In the genomic region with DNA sequence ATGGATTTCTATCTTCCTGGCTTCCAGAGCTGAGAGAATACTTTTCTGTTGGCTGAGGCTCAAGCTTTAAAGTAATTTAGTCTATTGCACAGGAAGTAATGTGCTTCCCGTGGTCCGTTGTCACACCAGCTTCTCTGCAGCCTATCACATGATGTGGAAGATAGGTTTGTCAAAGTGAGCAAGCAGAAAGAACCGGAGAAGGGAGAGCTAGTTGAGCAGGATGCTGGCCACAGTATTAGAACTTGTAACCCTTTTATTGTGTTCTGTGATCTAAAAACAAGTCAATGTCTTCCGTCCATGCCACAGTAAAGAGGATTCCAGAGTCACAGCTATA, we compare ENCODE assay signal across 22 mouse cellular contexts. TPM values are rescaled to one million over a fixed set of nuclear protein-coding genes. Genes with fewer than 3 reads are reported as not detected.
DNase-seq lines count a peak whose midpoint lies in the region; ATAC-seq and TF ChIP-seq lines count a peak whose summit lies in the region.
"Had no signal": no experiment of that assay in that cellular context is flagged by ENCODE, and none has a peak within 500 bp of the region (broad histone marks: within the 10 kb centered on the region; RNA-seq: fewer than 3 reads in every experiment).

No protein-coding gene starts in this region.

- TF ChIP-seq EP300 in lung, postnatal 0 days (IDR thresholded peaks at IDR 0.05), result no peak

- H3K9me3 ChIP-seq in heart, embryonic 15.5 days (replicated peaks), result no peaks in the 10 kb centered on the region
- H3K9me3 ChIP-seq in lung, postnatal 0 days (ENCODE audit: low read length), result no peaks in the 10 kb centered on the region
- H3K9me3 ChIP-seq: hindbrain, embryonic 10.5 days; limb, embryonic 10.5 days; megakaryocyte, embryonic 14.5 days; neural tube, embryonic 13.5 days had no signal

- no peak overlapping the region for H3K9ac ChIP-seq in heart, embryonic 15.5 days
- H3K9ac ChIP-seq in lung, postnatal 0 days (replicated peaks; ENCODE audit: low read depth), result no peak overlapping the region
- H3K9ac ChIP-seq: neural tube, embryonic 13.5 days had no signal

- ATAC-seq in heart, embryonic 15.5 days (replicated peaks; ENCODE audit: insufficient number of reproducible peaks, insufficient read depth, low FRiP score, low read depth), result no peak
- no peak; the same call in 1 of the 2 replicates for ATAC-seq in lung, postnatal 0 days
- peak; percentile 34 for ATAC-seq in CD4-positive, CD25-positive, alpha-beta regulatory T cell, adult 4 months
- peak; percentile 79 for ATAC-seq in megakaryocyte progenitor cell, adult 5-6 weeks (replicated peaks; ENCODE audit: poor library complexity)
- ATAC-seq: activated CD4-positive, CD25-positive, alpha-beta regulatory T cell, adult 4 months had no signal

- H3K27me3 ChIP-seq in heart, embryonic 15.5 days, result no peaks in the 10 kb centered on the region
- no peaks in the 10 kb centered on the region for H3K27me3 ChIP-seq in lung, postnatal 0 days (replicated peaks; ENCODE audit: insufficient read depth, low read length)
- H3K27me3 ChIP-seq: megakaryocyte, embryonic 14.5 days; neural tube, embryonic 13.5 days had no signal

- H3K4me1 ChIP-seq in heart, embryonic 15.5 days (replicated peaks), result peaks cover 21% of the 10 kb centered on the region
- H3K4me1 ChIP-seq in lung, postnatal 0 days (ENCODE audit: insufficient read depth, low read depth, low read length), result 0 out of 2 replicates have a peak, but pooled peaks cover 8% of the 10 kb centered on the region
- peaks cover 3% of the 10 kb centered on the region for H3K4me1 ChIP-seq in lung, adult 2 months (ENCODE audit: control insufficient read depth, insufficient read depth, low read length)

- WGBS in heart, embryonic 15.5 days, result 30% methylated on average over 4 of the region's 4 CpGs
- WGBS in lung, postnatal 0 days, result 24% methylated on average over 4 of the region's 4 CpGs
- 24% methylated on average over 4 of the region's 4 CpGs for whole genome bisulfite sequencing in lung, adult 2 months

- no peak overlapping the region for H3K4me3 ChIP-seq in heart, embryonic 15.5 days
- H3K4me3 ChIP-seq in lung, postnatal 0 days (ENCODE audit: low read depth, low read length), result no peak overlapping the region
- no peak overlapping the region for H3K4me3 ChIP-seq in lung, adult 2 months (replicated peaks; ENCODE audit: extremely low read depth, low read depth, low read length)
- H3K4me3 ChIP-seq: hindbrain, embryonic 10.5 days; limb, embryonic 10.5 days; megakaryocyte, embryonic 14.5 days; neural tube, embryonic 13.5 days had no signal

- TF ChIP-seq CTCF in lung, postnatal 0 days (IDR thresholded peaks at IDR 0.05), result no peak
- no peak for TF ChIP-seq CTCF in lung, adult 2 months (IDR thresholded peaks at IDR 0.05; ENCODE audit: insufficient read depth, low read length)

- intact Hi-C loops in heart, postnatal 25 days (cut with DNase I), result no loop called here

- TF ChIP-seq POLR2A in lung, adult 2 months (IDR thresholded peaks at IDR 0.05; ENCODE audit: borderline replicate concordance, extremely low read depth, low read depth, low read length), result no peak

- peak overlapping the region; percentile 18; the same call in 1 of the 2 replicates for H3K27ac ChIP-seq in heart, embryonic 15.5 days
- H3K27ac ChIP-seq in lung, postnatal 0 days (ENCODE audit: low read length), result no peak overlapping the region
- H3K27ac ChIP-seq: hindbrain, embryonic 10.5 days; limb, embryonic 10.5 days; neural tube, embryonic 13.5 days had no signal

- H3K36me3 ChIP-seq in heart, embryonic 15.5 days, result no peaks in the 10 kb centered on the region
- H3K36me3 ChIP-seq in lung, postnatal 0 days (ENCODE audit: insufficient read depth, low read length), result no peaks in the 10 kb centered on the region
- H3K36me3 ChIP-seq: hindbrain, embryonic 10.5 days; limb, embryonic 10.5 days; neural tube, embryonic 13.5 days had no signal

- no peak for DNase-seq in heart, postnatal 25 days (ENCODE audit: low spot score)
- peak; percentile 14 for DNase-seq in lung, postnatal 0 days (ENCODE audit: low spot score)
- DNase-seq in lung, adult 2 months, result no peak
- DNase-seq in gastrocnemius, postnatal 25 days, result no peak
- DNase-seq in cerebellum, postnatal 14 days, result no peak
- DNase-seq: adrenal gland, postnatal 10 days; cerebellum, postnatal 36 days; kidney, adult 8-10 months; layer of hippocampus, adult 9-11 months; lung, adult 18-20 months; thymus, postnatal 25 days had no signal

- peak overlapping the region; percentile 42 for H3K4me2 ChIP-seq in heart, embryonic 15.5 days
- H3K4me2 ChIP-seq in lung, postnatal 0 days (replicated peaks; ENCODE audit: low read depth, low read length), result no peak overlapping the region
- H3K4me2 ChIP-seq: neural tube, embryonic 13.5 days had no signal

RNA-seq across cellular contexts. Expression of a gene that starts 50.2 kb away (rescaled TPM):
- polyA plus RNA-seq in heart, embryonic 15.5 days (2015; fragmentation: Nextera tagmentation; extraction: Ambion mirVana), result 0.19 and 0.24 TPM in 2 replicates
- not detected for total RNA-seq in heart, postnatal 25 days (2021)
- polyA plus RNA-seq in lung, postnatal 0 days (2015; fragmentation: Nextera tagmentation; extraction: Ambion mirVana), result 0.12 and 0.14 TPM in 2 replicates
- polyA plus RNA-seq in lung, adult 2 months (2012; rRNA removed), result 0.01 TPM in 1 of 2 replicates, not detected in the other
- under 1 TPM in 1 of 2 experiments, not detected in 1; 0.22 TPM for polyA plus RNA-seq in CD4-positive, CD25-positive, alpha-beta regulatory T cell, adult 4 months (2017; shearing (Covaris generic))
- total RNA-seq in megakaryocyte progenitor cell, adult 5-6 weeks (2015), result 0.17 and 1.1 TPM in 2 replicates
- 0.25 and 0.37 TPM in 2 replicates for total RNA-seq in megakaryocyte progenitor cell, adult 5-6 weeks (2017)
- total RNA-seq in gastrocnemius, postnatal 25 days (2021), result under 1 TPM in 1 of 2 experiments, not detected in 1; 0.32 TPM
- total RNA-seq: gastrocnemius, adult 18-20 months had no signal
- polyA plus RNA-seq: gonadal fat pad, adult 2 months; liver, adult 2 months had no signal

RNA-seq across cellular contexts. Expression of a gene that starts 52.8 kb away (rescaled TPM):
- 5.2 and 7.2 TPM in 2 replicates for polyA plus RNA-seq in heart, embryonic 15.5 days (2015; fragmentation: Nextera tagmentation; extraction: Ambion mirVana)
- total RNA-seq in heart, postnatal 25 days (2021), result 1 to 10 TPM; 1.1 to 1.3 TPM
- 4.0 and 4.9 TPM in 2 replicates for polyA plus RNA-seq in lung, postnatal 0 days (2015; fragmentation: Nextera tagmentation; extraction: Ambion mirVana)
- polyA plus RNA-seq in lung, adult 2 months (2012; rRNA removed), result 1.0 and 1.1 TPM in 2 replicates
- not detected for polyA plus RNA-seq in CD4-positive, CD25-positive, alpha-beta regulatory T cell, adult 4 months (2017; shearing (Covaris generic))
- 27.6 and 28.0 TPM in 2 replicates for total RNA-seq in megakaryocyte progenitor cell, adult 5-6 weeks (2015)
- 14.2 and 15.2 TPM in 2 replicates for total RNA-seq in megakaryocyte progenitor cell, adult 5-6 weeks (2017)
- total RNA-seq in gastrocnemius, postnatal 25 days (2021), result 1 to 10 TPM in 1 of 2 experiments, under 1 TPM in 1; 0.90 to 2.1 TPM
- polyA plus RNA-seq: activated CD4-positive, CD25-positive, alpha-beta regulatory T cell, adult 4 months had no signal

Comparison
In these comparisons a context has a peak if more than half of its experiments do, and no peak if none do; other contexts are left out.
1. ATAC-seq: peak in CD4-positive, CD25-positive, alpha-beta regulatory T cell, adult 4 months (single experiment) and megakaryocyte progenitor cell, adult 5-6 weeks (single experiment); none in heart, embryonic 15.5 days (single experiment) and lung, postnatal 0 days (single experiment).